ENCODE assay signal across 10 mouse cellular contexts in genomic region chr1:4653937-4654336, GRCm38 (mm10).
A peak's percentile ranks its signal among the peaks of the same experiment; 100 is the strongest.
DNase-seq lines count a peak whose midpoint lies in the region; ATAC-seq and TF ChIP-seq lines count a peak whose summit lies in the region.
"Had no signal": no experiment of that assay in that cellular context is flagged by ENCODE, and none has a peak within 500 bp of the region (broad histone marks: within the 10 kb centered on the region; RNA-seq: fewer than 3 reads in every experiment).

No protein-coding gene starts in this region.

- peak; percentile 7 to 39 for DNase-seq in adrenal gland, adult (ENCODE audit: inconsistent age in 2 of 2, low spot score in 1 of 2)
- no peak for DNase-seq in adrenal gland, postnatal 4 days (ENCODE audit: low spot score in 2 of 2)
- DNase-seq in ovary, postnatal 36 days (ENCODE audit: low spot score): peak; percentile 37
- no peak for DNase-seq in ovary, postnatal 14 days (ENCODE audit: low spot score)
- DNase-seq in layer of hippocampus, postnatal 25 days (ENCODE audit: extremely low spot score in 1 of 2, low spot score in 1 of 2): no peak
- no peak for DNase-seq in thymus, adult 2 months
- DNase-seq: forebrain, postnatal 0 days; thymus, postnatal 36 days had no signal

- H3K9ac ChIP-seq in kidney, embryonic 14.5 days (ENCODE audit: low read depth, low read length): no peak overlapping the region
- no peak overlapping the region for H3K9ac ChIP-seq in neural tube, embryonic 15.5 days (replicated peaks)
- H3K9ac ChIP-seq: forebrain, postnatal 0 days had no signal

- H3K4me1 ChIP-seq in kidney, embryonic 14.5 days (ENCODE audit: control insufficient read depth, insufficient read depth, low read length): peaks cover 7% of the 10 kb centered on the region
- no peaks in the 10 kb centered on the region for H3K4me1 ChIP-seq in thymus, adult 2 months (replicated peaks; ENCODE audit: control insufficient read depth, insufficient read depth, low read length)
- no peaks in the 10 kb centered on the region for H3K4me1 ChIP-seq in neural tube, embryonic 15.5 days

- H3K4me3 ChIP-seq in kidney, embryonic 14.5 days (ENCODE audit: low read length): no peak overlapping the region
- H3K4me3 ChIP-seq in thymus, adult 2 months (ENCODE audit: control insufficient read depth, insufficient read depth, low read length): no peak overlapping the region
- H3K4me3 ChIP-seq in neural tube, embryonic 15.5 days (replicated peaks): no peak overlapping the region

- peak; percentile 75 for ATAC-seq in kidney, embryonic 14.5 days (ENCODE audit: low FRiP score, low TSS enrichment)
- no peak for ATAC-seq in neural tube, embryonic 15.5 days (ENCODE audit: low FRiP score)
- ATAC-seq: forebrain, postnatal 0 days had no signal

- no peaks in the 10 kb centered on the region for H3K27me3 ChIP-seq in kidney, embryonic 14.5 days (ENCODE audit: control insufficient read depth, insufficient read depth, low read length)
- no peaks in the 10 kb centered on the region for H3K27me3 ChIP-seq in thymus, adult 2 months (ENCODE audit: control insufficient read depth, insufficient read depth, low read length)
- no peaks in the 10 kb centered on the region for H3K27me3 ChIP-seq in neural tube, embryonic 15.5 days (replicated peaks)

- H3K9me3 ChIP-seq in kidney, embryonic 14.5 days (ENCODE audit: control insufficient read depth, low read length): no peaks in the 10 kb centered on the region
- H3K9me3 ChIP-seq in neural tube, embryonic 15.5 days (replicated peaks): no peaks in the 10 kb centered on the region

- no peak for TF ChIP-seq CTCF in thymus, adult 2 months (IDR thresholded peaks at IDR 0.05; ENCODE audit: borderline replicate concordance, control insufficient read depth, extremely low read depth, insufficient read depth, low read length, poor library complexity)

- TF ChIP-seq POLR2A in thymus, adult 2 months (IDR thresholded peaks at IDR 0.05; ENCODE audit: control insufficient read depth, extremely low read depth, insufficient read depth, low read length, poor library complexity): no peak

- no peak overlapping the region; the same call in 1 of the 2 replicates for H3K27ac ChIP-seq in kidney, embryonic 14.5 days (ENCODE audit: low read depth, low read length)
- H3K27ac ChIP-seq in thymus, adult 2 months (ENCODE audit: control insufficient read depth, insufficient read depth, low read length): no peak overlapping the region
- no peak overlapping the region for H3K27ac ChIP-seq in neural tube, embryonic 15.5 days (replicated peaks)

- 0 out of 2 replicates have a peak overlapping the region, but pooled peaks have one; percentile 8 for H3K4me2 ChIP-seq in kidney, embryonic 14.5 days (replicated peaks; ENCODE audit: low read depth, low read length)
- H3K4me2 ChIP-seq in neural tube, embryonic 15.5 days: no peak overlapping the region

- no peaks in the 10 kb centered on the region for H3K36me3 ChIP-seq in kidney, embryonic 14.5 days (ENCODE audit: control insufficient read depth, insufficient read depth, low read length)
- no peaks in the 10 kb centered on the region for H3K36me3 ChIP-seq in thymus, adult 2 months (ENCODE audit: control insufficient read depth, insufficient read depth, low read length)
- no peaks in the 10 kb centered on the region for H3K36me3 ChIP-seq in neural tube, embryonic 15.5 days

- WGBS in kidney, embryonic 14.5 days: 8% methylated on average over 7 of the region's 7 CpGs
- WGBS in thymus, adult 2 months: 57% methylated on average over 7 of the region's 7 CpGs
- WGBS in neural tube, embryonic 15.5 days: 55% methylated on average over 7 of the region's 7 CpGs

Comparison
In these comparisons a context has a peak if more than half of its experiments do, and no peak if none do; other contexts are left out.
1. DNase-seq: peak in adrenal gland, adult (2 of 2) and ovary, postnatal 36 days (single experiment); none in adrenal gland, postnatal 4 days (0 of 2), ovary, postnatal 14 days (single experiment), layer of hippocampus, postnatal 25 days (0 of 2) and thymus, adult 2 months (single experiment).